In genomic region chr8:119819316-119819715, GRCm38 (mm10) we compare ENCODE assay signal across 15 mouse cellular contexts. TPM values are rescaled to one million over a fixed set of nuclear protein-coding genes. Genes with fewer than 3 reads are reported as not detected.
DNase-seq lines count a peak whose midpoint lies in the region; ATAC-seq lines count a peak whose summit lies in the region.
"Had no signal": no experiment of that assay in that cellular context is flagged by ENCODE, and none has a peak within 500 bp of the region (broad histone marks: within the 10 kb centered on the region; RNA-seq: fewer than 3 reads in every experiment).

No protein-coding gene starts in this region.

- H3K36me3 ChIP-seq in forebrain, embryonic 16.5 days (ENCODE audit: control insufficient read depth, insufficient read depth) = peaks cover 7% of the 10 kb centered on the region; the same call in 1 of the 2 replicates
- peaks cover 16% of the 10 kb centered on the region for H3K36me3 ChIP-seq in forebrain, embryonic 15.5 days
- peaks cover 36% of the 10 kb centered on the region for H3K36me3 ChIP-seq in neural tube, embryonic 13.5 days
- H3K36me3 ChIP-seq in neural tube, embryonic 15.5 days = peaks cover 42% of the 10 kb centered on the region

- no peak for ATAC-seq in forebrain, embryonic 16.5 days
- no peak for ATAC-seq in forebrain, embryonic 15.5 days (replicated peaks)
- no peak for ATAC-seq in neural tube, embryonic 13.5 days (ENCODE audit: low read depth)
- no peak for ATAC-seq in neural tube, embryonic 15.5 days (ENCODE audit: low FRiP score)

- H3K9ac ChIP-seq in forebrain, embryonic 16.5 days (replicated peaks; ENCODE audit: low read depth, low read length) = 0 out of 2 replicates have a peak overlapping the region, but pooled peaks have one; percentile 26
- no peak overlapping the region for H3K9ac ChIP-seq in forebrain, embryonic 15.5 days (replicated peaks)
- H3K9ac ChIP-seq in neural tube, embryonic 13.5 days = peak overlapping the region; percentile 26; the same call in 1 of the 2 replicates
- no peak overlapping the region for H3K9ac ChIP-seq in neural tube, embryonic 15.5 days (replicated peaks)
- H3K9ac ChIP-seq: liver, embryonic 13.5 days had no signal

- H3K27me3 ChIP-seq in forebrain, embryonic 16.5 days (replicated peaks; ENCODE audit: control insufficient read depth, insufficient read depth, low read length) = no peaks in the 10 kb centered on the region
- no peaks in the 10 kb centered on the region for H3K27me3 ChIP-seq in forebrain, embryonic 15.5 days
- no peaks in the 10 kb centered on the region for H3K27me3 ChIP-seq in neural tube, embryonic 13.5 days
- no peaks in the 10 kb centered on the region for H3K27me3 ChIP-seq in neural tube, embryonic 15.5 days (replicated peaks)
- H3K27me3 ChIP-seq: liver, embryonic 13.5 days had no signal

- intact Hi-C loops in left cerebral cortex, postnatal 25 days (cut with DNase I) = no loop called here

- no peak overlapping the region for H3K27ac ChIP-seq in forebrain, embryonic 16.5 days (ENCODE audit: low read length)
- H3K27ac ChIP-seq in forebrain, embryonic 15.5 days (replicated peaks) = no peak overlapping the region
- no peak overlapping the region for H3K27ac ChIP-seq in neural tube, embryonic 13.5 days (replicated peaks)
- no peak overlapping the region for H3K27ac ChIP-seq in neural tube, embryonic 15.5 days (replicated peaks)
- H3K27ac ChIP-seq: limb, embryonic 10.5 days; liver, embryonic 13.5 days had no signal

- no peak overlapping the region for H3K4me2 ChIP-seq in forebrain, embryonic 16.5 days (ENCODE audit: low read length)
- no peak overlapping the region for H3K4me2 ChIP-seq in forebrain, embryonic 15.5 days (replicated peaks)
- no peak overlapping the region for H3K4me2 ChIP-seq in neural tube, embryonic 13.5 days
- no peak overlapping the region for H3K4me2 ChIP-seq in neural tube, embryonic 15.5 days
- H3K4me2 ChIP-seq: heart, embryonic 11.5 days; liver, embryonic 13.5 days had no signal

- 65% methylated on average over 7 of the region's 7 CpGs for WGBS in forebrain, embryonic 16.5 days
- 59% methylated on average over 7 of the region's 7 CpGs for WGBS in forebrain, embryonic 15.5 days
- 64% methylated on average over 7 of the region's 7 CpGs for WGBS in neural tube, embryonic 13.5 days
- WGBS in neural tube, embryonic 15.5 days = 57% methylated on average over 7 of the region's 7 CpGs

- peaks cover 6% of the 10 kb centered on the region for H3K4me1 ChIP-seq in forebrain, embryonic 16.5 days (replicated peaks; ENCODE audit: control insufficient read depth, insufficient read depth, low read length)
- peaks cover 27% of the 10 kb centered on the region for H3K4me1 ChIP-seq in forebrain, embryonic 15.5 days
- H3K4me1 ChIP-seq in neural tube, embryonic 13.5 days (replicated peaks) = peaks cover 28% of the 10 kb centered on the region
- peaks cover 27% of the 10 kb centered on the region for H3K4me1 ChIP-seq in neural tube, embryonic 15.5 days

- no peak overlapping the region for H3K4me3 ChIP-seq in forebrain, embryonic 16.5 days (replicated peaks; ENCODE audit: low read length)
- no peak overlapping the region for H3K4me3 ChIP-seq in forebrain, embryonic 15.5 days
- H3K4me3 ChIP-seq in neural tube, embryonic 13.5 days = no peak overlapping the region
- no peak overlapping the region for H3K4me3 ChIP-seq in neural tube, embryonic 15.5 days (replicated peaks)
- H3K4me3 ChIP-seq: limb, embryonic 10.5 days; liver, embryonic 13.5 days had no signal

- H3K9me3 ChIP-seq in forebrain, embryonic 16.5 days (ENCODE audit: control insufficient read depth, low read length) = no peaks in the 10 kb centered on the region
- no peaks in the 10 kb centered on the region for H3K9me3 ChIP-seq in forebrain, embryonic 15.5 days
- no peaks in the 10 kb centered on the region for H3K9me3 ChIP-seq in neural tube, embryonic 13.5 days
- H3K9me3 ChIP-seq in neural tube, embryonic 15.5 days (replicated peaks) = no peaks in the 10 kb centered on the region
- H3K9me3 ChIP-seq: limb, embryonic 10.5 days; liver, embryonic 13.5 days had no signal

- peak; percentile 68 to 79 for DNase-seq in kidney, adult 8-10 months
- DNase-seq in gastrocnemius, adult 18-20 months (ENCODE audit: low spot score) = no peak
- no peak for DNase-seq in left cerebral cortex, postnatal 25 days (ENCODE audit: low spot score in 2 of 2)
- DNase-seq: gastrocnemius, postnatal 36 days; heart, postnatal 36 days; liver, embryonic 13.5 days; right cerebral cortex, adult 18-20 months; spleen, adult 18-20 months; thymus, postnatal 25 days had no signal

RNA-seq across cellular contexts. Expression of gene Cotl1, which starts 21.0 kb away (rescaled TPM):
- polyA plus RNA-seq in forebrain, embryonic 16.5 days (2015; fragmentation: Nextera tagmentation; extraction: Ambion mirVana) = 119 and 147 TPM in 2 replicates
- polyA plus RNA-seq in forebrain, embryonic 15.5 days (2015; fragmentation: Nextera tagmentation; extraction: Ambion mirVana) = 127 and 138 TPM in 2 replicates
- 121 and 123 TPM in 2 replicates for polyA plus RNA-seq in neural tube, embryonic 13.5 days (2015; fragmentation: Nextera tagmentation; extraction: Ambion mirVana)
- 104 and 158 TPM in 2 replicates for polyA plus RNA-seq in neural tube, embryonic 15.5 days (2015; fragmentation: Nextera tagmentation; extraction: Ambion mirVana)
- 1 to 10 TPM; 4.7 to 6.0 TPM for total RNA-seq in gastrocnemius, adult 18-20 months (2021)
- total RNA-seq in left cerebral cortex, postnatal 25 days (2021) = 10 to 100 TPM; 57.2 to 62.6 TPM

RNA-seq across cellular contexts. Expression of gene Tldc1, which starts 41.1 kb away (rescaled TPM):
- 15.3 and 16.1 TPM in 2 replicates for polyA plus RNA-seq in forebrain, embryonic 16.5 days (2015; fragmentation: Nextera tagmentation; extraction: Ambion mirVana)
- 14.5 and 14.9 TPM in 2 replicates for polyA plus RNA-seq in forebrain, embryonic 15.5 days (2015; fragmentation: Nextera tagmentation; extraction: Ambion mirVana)
- 9.8 and 14.6 TPM in 2 replicates for polyA plus RNA-seq in neural tube, embryonic 13.5 days (2015; fragmentation: Nextera tagmentation; extraction: Ambion mirVana)
- 10.0 and 12.0 TPM in 2 replicates for polyA plus RNA-seq in neural tube, embryonic 15.5 days (2015; fragmentation: Nextera tagmentation; extraction: Ambion mirVana)
- total RNA-seq in gastrocnemius, adult 18-20 months (2021) = 1 to 10 TPM; 3.4 TPM
- total RNA-seq in left cerebral cortex, postnatal 25 days (2021) = 10 to 100 TPM; 17.0 to 17.4 TPM

RNA-seq across cellular contexts. Expression of gene Klhl36, which starts 42.8 kb away (rescaled TPM):
- 15.2 and 19.1 TPM in 2 replicates for polyA plus RNA-seq in forebrain, embryonic 16.5 days (2015; fragmentation: Nextera tagmentation; extraction: Ambion mirVana)
- polyA plus RNA-seq in forebrain, embryonic 15.5 days (2015; fragmentation: Nextera tagmentation; extraction: Ambion mirVana) = 15.3 and 15.4 TPM in 2 replicates
- polyA plus RNA-seq in neural tube, embryonic 13.5 days (2015; fragmentation: Nextera tagmentation; extraction: Ambion mirVana) = 12.3 and 12.4 TPM in 2 replicates
- 16.5 and 17.4 TPM in 2 replicates for polyA plus RNA-seq in neural tube, embryonic 15.5 days (2015; fragmentation: Nextera tagmentation; extraction: Ambion mirVana)
- 1 to 10 TPM; 1.2 to 1.3 TPM for total RNA-seq in gastrocnemius, adult 18-20 months (2021)
- 1 to 10 TPM; 5.4 to 6.0 TPM for total RNA-seq in left cerebral cortex, postnatal 25 days (2021)

Comparison
In these comparisons a context has a peak if more than half of its experiments do, and no peak if none do; other contexts are left out.
1. H3K9ac ChIP-seq: peak in forebrain, embryonic 16.5 days (single experiment) and neural tube, embryonic 13.5 days (single experiment); none in forebrain, embryonic 15.5 days (single experiment) and neural tube, embryonic 15.5 days (single experiment).
2. DNase-seq: peak in kidney, adult 8-10 months (2 of 2); none in gastrocnemius, adult 18-20 months (single experiment) and left cerebral cortex, postnatal 25 days (0 of 2).